Mouse (Mus musculus): ENCODE measurements at regions not wholly inside any gene's neighbourhood (a gene's known extent, or its start where the extent isn't known, plus 50 kb on each side); places are given as distances from the start of the nearest gene placed in this dataset.

DNA sequence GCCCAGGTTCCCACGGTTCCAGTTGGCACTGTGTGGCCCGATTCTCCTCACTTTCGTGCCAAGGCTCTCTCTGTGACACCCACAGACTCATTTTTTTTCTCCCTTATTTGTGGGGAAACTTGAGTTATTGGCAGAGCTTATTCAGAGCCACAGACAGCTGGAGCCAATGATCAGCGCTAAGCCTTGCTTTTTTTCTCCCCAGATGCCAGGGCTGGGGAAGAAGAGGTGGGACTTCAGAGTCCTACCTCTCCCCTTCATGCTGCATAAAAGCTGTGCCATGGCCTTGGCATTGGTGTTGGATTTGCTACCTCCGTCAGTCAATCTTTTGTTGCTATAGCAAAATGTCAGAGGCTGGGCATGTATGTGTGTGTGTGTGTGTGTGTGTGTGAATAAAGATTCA is 56.5 kb upstream of the Cox10 start:
- no peak for DNase-seq

DNA sequence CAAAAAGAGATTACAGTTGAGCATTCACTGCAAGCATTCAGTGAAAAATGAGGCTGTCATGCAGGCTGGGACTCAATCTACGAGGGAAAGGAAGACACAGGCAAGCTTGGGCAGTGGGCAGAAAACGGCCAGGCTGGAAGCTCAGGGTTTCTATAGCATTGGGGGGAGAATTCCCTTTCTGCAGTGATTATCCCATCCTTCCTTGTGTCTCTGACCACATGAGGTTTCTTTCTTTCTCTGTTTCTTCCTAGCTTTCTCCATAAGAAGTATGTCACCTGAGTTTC is 56.0 kb upstream of the Cox10 start:
- no peak for DNase-seq

DNA sequence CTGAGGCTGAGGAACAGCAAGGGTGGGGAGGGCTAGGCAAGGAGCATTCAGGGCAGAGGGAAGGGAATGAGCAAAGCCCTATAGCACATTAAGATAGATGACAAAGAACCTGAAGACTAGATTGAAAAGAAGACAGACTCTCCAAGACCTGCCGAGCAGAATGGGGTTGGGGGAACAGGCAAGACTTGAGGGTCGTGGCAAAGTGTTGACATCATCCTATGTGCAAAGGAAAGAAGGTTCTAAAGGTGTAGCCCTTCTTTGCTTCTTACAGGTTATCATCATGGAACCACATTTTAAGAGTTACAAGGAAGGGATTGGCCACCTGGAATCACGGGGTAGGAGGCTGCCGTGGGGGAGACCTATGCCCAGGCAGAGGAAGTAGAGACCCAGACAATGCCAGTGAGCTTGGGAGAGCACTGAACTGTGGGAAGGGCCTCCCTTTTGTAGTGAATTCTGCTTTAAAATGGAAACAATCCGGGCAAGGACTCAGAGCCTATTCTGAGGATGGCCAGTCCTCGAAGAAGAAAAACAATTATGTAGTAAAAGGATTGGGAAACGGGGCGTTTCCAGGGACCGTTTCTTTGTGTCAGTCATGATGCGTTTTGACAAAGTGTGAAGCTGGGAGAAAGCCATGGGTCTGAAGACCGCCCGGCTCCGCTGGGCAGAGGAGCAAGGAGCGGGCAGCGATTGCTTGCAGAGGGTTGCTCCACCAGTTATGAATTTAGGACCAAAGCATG is 55.5 kb upstream of the Cox10 start:
- DNase-seq: no peak
